Mouse (Mus musculus): ENCODE results near the gene Slc22a1. TPM values are rescaled to one million over a fixed set of nuclear protein-coding genes. Genes with fewer than 3 reads are reported as not detected.
A peak's percentile ranks its signal among the peaks of the same experiment; 100 is the strongest.
"Not testable (repeated sequence)": the region's sequence is repeated elsewhere in the genome, so short reads cannot be mapped to it uniquely, and the experiment has no call there.

Slc22a1 gene
- polyA plus RNA-seq, 1 experiment from 2014 or later = not detected

GRCm38 (mm10) chr17:12683582-12683981 lies 8.0 kb upstream of the Slc22a1 start:
- ATAC-seq (ENCODE audit: low FRiP score) = no peak
- peaks cover 76% of the 10 kb centered on the region for H3K36me3 ChIP-seq
- no peaks in the 10 kb centered on the region for H3K27me3 ChIP-seq (replicated peaks)
- H3K4me1 ChIP-seq = no peaks in the 10 kb centered on the region
- no peak overlapping the region for H3K4me2 ChIP-seq
- 95% methylated on average over 13 of the region's 13 CpGs for WGBS
- H3K9me3 ChIP-seq (replicated peaks) = no peaks in the 10 kb centered on the region
- no peak overlapping the region for H3K4me3 ChIP-seq (replicated peaks)
- H3K9ac ChIP-seq (replicated peaks) = no peak overlapping the region
- no peak overlapping the region for H3K27ac ChIP-seq (replicated peaks)

GRCm38 (mm10) chr17:12678261-12678660 lies 2.6 kb upstream of the Slc22a1 start:
- H3K4me3 ChIP-seq (replicated peaks) = no peak overlapping the region
- no peaks in the 10 kb centered on the region for H3K4me1 ChIP-seq
- peaks cover 23% of the 10 kb centered on the region for H3K36me3 ChIP-seq
- H3K27ac ChIP-seq (replicated peaks) = no peak overlapping the region
- H3K4me2 ChIP-seq = no peak overlapping the region
- no peaks in the 10 kb centered on the region for H3K9me3 ChIP-seq (replicated peaks)
- no peak overlapping the region for H3K9ac ChIP-seq (replicated peaks)
- H3K27me3 ChIP-seq (replicated peaks) = no peaks in the 10 kb centered on the region
- no peak for ATAC-seq (ENCODE audit: low FRiP score)

GRCm38 (mm10) chr17:12677139-12677538 lies 1.5 kb upstream of the Slc22a1 start:
- H3K4me3 ChIP-seq (replicated peaks) = no peak overlapping the region
- peaks cover 14% of the 10 kb centered on the region; the same call in 1 of the 2 replicates for H3K36me3 ChIP-seq
- ATAC-seq (ENCODE audit: low FRiP score) = no peak
- no peak overlapping the region for H3K9ac ChIP-seq (replicated peaks)
- no peaks in the 10 kb centered on the region for H3K27me3 ChIP-seq (replicated peaks)
- H3K4me1 ChIP-seq = no peaks in the 10 kb centered on the region
- no peaks in the 10 kb centered on the region for H3K9me3 ChIP-seq (replicated peaks)
- H3K4me2 ChIP-seq = no peak overlapping the region
- H3K27ac ChIP-seq (replicated peaks) = no peak overlapping the region

- H3K9ac ChIP-seq (replicated peaks); H3K27me3 ChIP-seq (replicated peaks); ATAC-seq (ENCODE audit: low FRiP score); H3K4me1 ChIP-seq; H3K36me3 ChIP-seq; H3K9me3 ChIP-seq (replicated peaks); H3K4me3 ChIP-seq (replicated peaks); H3K4me2 ChIP-seq; H3K27ac ChIP-seq (replicated peaks): not testable (repeated sequence)
- 91% methylated on average over 7 of the region's 7 CpGs for WGBS
These were observed 649 bp downstream of the Slc22a1 start for GRCm38 (mm10) chr17:12674980-12675379.

- WGBS = 86% methylated on average over 3 of the region's 3 CpGs
- Histone ChIP-seq H3K9ac (replicated peaks) (no peak overlapping the region), H3K36me3 (no peaks in the 10 kb centered on the region), H3K4me1 (peaks cover 6% of the 10 kb centered on the region), H3K27ac (replicated peaks) (no peak overlapping the region), H3K4me3 (replicated peaks) (no peak overlapping the region), H3K27me3 (replicated peaks) (no peaks in the 10 kb centered on the region), H3K4me2 (no peak overlapping the region), H3K9me3 (replicated peaks) (no peaks in the 10 kb centered on the region)
- no peak for ATAC-seq (ENCODE audit: low FRiP score)
These were observed 1.8 kb downstream of the Slc22a1 start for GRCm38 (mm10) chr17:12673871-12674270.

- WGBS = 80% methylated on average over 7 of the region's 7 CpGs
- ATAC-seq (ENCODE audit: low FRiP score) = no peak
- no peaks in the 10 kb centered on the region for H3K36me3 ChIP-seq
These were observed 3.3 kb downstream of the Slc22a1 start for GRCm38 (mm10) chr17:12672285-12672790.

GRCm38 (mm10) chr17:12671029-12671605 lies 4.5 kb downstream of the Slc22a1 start:
- Histone ChIP-seq H3K4me3 (replicated peaks) (no peak overlapping the region), H3K9me3 (replicated peaks) (no peaks in the 10 kb centered on the region), H3K4me1 (peaks cover 10% of the 10 kb centered on the region), H3K9ac (replicated peaks) (no peak overlapping the region), H3K27me3 (replicated peaks) (no peaks in the 10 kb centered on the region), H3K36me3 (no peaks in the 10 kb centered on the region), H3K4me2 (no peak overlapping the region), H3K27ac (replicated peaks) (no peak overlapping the region)
- ATAC-seq (ENCODE audit: low FRiP score) = no peak
- WGBS = 88% methylated on average over 5 of the region's 5 CpGs

More at GRCm38 (mm10) chr17:12672285-12672790, 3.3 kb downstream of the Slc22a1 start:
- no peak overlapping the region for H3K9ac ChIP-seq (replicated peaks)
- H3K4me1 ChIP-seq = peaks cover 10% of the 10 kb centered on the region
- H3K9me3 ChIP-seq (replicated peaks) = no peaks in the 10 kb centered on the region
- no peak overlapping the region for H3K4me2 ChIP-seq
- H3K27ac ChIP-seq (replicated peaks) = no peak overlapping the region
- no peaks in the 10 kb centered on the region for H3K27me3 ChIP-seq (replicated peaks)
- no peak overlapping the region for H3K4me3 ChIP-seq (replicated peaks)

GRCm38 (mm10) chr17:12669363-12669679 lies 6.3 kb downstream of the Slc22a1 start:
- Histone ChIP-seq H3K9me3 (replicated peaks) (no peaks in the 10 kb centered on the region), H3K4me3 (replicated peaks) (no peak overlapping the region), H3K9ac (replicated peaks) (no peak overlapping the region), H3K4me2 (no peak overlapping the region), H3K27ac (replicated peaks) (no peak overlapping the region), H3K27me3 (replicated peaks) (no peaks in the 10 kb centered on the region), H3K36me3 (no peaks in the 10 kb centered on the region), H3K4me1 (peaks cover 10% of the 10 kb centered on the region)
- ATAC-seq (ENCODE audit: low FRiP score) = no peak

- H3K4me1 ChIP-seq = peaks cover 10% of the 10 kb centered on the region
- no peak overlapping the region for H3K27ac ChIP-seq (replicated peaks)
- no peaks in the 10 kb centered on the region for H3K36me3 ChIP-seq
- 0 out of 2 replicates have a peak, but pooled peaks have one; percentile 46 for ATAC-seq (ENCODE audit: low FRiP score)
- no peaks in the 10 kb centered on the region for H3K27me3 ChIP-seq (replicated peaks)
- no peak overlapping the region for H3K9ac ChIP-seq (replicated peaks)
- no peaks in the 10 kb centered on the region for H3K9me3 ChIP-seq (replicated peaks)
- H3K4me2 ChIP-seq = no peak overlapping the region
- H3K4me3 ChIP-seq (replicated peaks) = no peak overlapping the region
- WGBS = 11% methylated on average over 7 of the region's 7 CpGs
These were observed 6.9 kb downstream of the Slc22a1 start for GRCm38 (mm10) chr17:12668478-12669362.

- peaks cover 10% of the 10 kb centered on the region for H3K4me1 ChIP-seq
- H3K27me3 ChIP-seq (replicated peaks) = no peaks in the 10 kb centered on the region
- H3K4me2 ChIP-seq = no peak overlapping the region
- H3K27ac ChIP-seq (replicated peaks) = no peak overlapping the region
- H3K9ac ChIP-seq (replicated peaks) = no peak overlapping the region
- no peak for ATAC-seq (ENCODE audit: low FRiP score)
- 79% methylated on average over 8 of the region's 8 CpGs for WGBS
- H3K4me3 ChIP-seq (replicated peaks) = no peak overlapping the region
- H3K36me3 ChIP-seq = no peaks in the 10 kb centered on the region
- no peaks in the 10 kb centered on the region for H3K9me3 ChIP-seq (replicated peaks)
These were observed 11.5 kb downstream of the Slc22a1 start for GRCm38 (mm10) chr17:12664156-12664555.

- H3K4me3 ChIP-seq (replicated peaks) = no peak overlapping the region
- no peaks in the 10 kb centered on the region for H3K36me3 ChIP-seq
- 0 out of 2 replicates have a peak, but pooled peaks cover 3% of the 10 kb centered on the region for H3K4me1 ChIP-seq
- no peak overlapping the region for H3K27ac ChIP-seq (replicated peaks)
- no peaks in the 10 kb centered on the region for H3K27me3 ChIP-seq (replicated peaks)
- ATAC-seq (ENCODE audit: low FRiP score) = 0 out of 2 replicates have a peak, but pooled peaks have one; percentile 31
- no peak overlapping the region for H3K9ac ChIP-seq (replicated peaks)
- WGBS = 71% methylated on average over 13 of the region's 13 CpGs
- H3K9me3 ChIP-seq (replicated peaks) = no peaks in the 10 kb centered on the region
- H3K4me2 ChIP-seq = no peak overlapping the region
These were observed 14.9 kb downstream of the Slc22a1 start for GRCm38 (mm10) chr17:12660572-12661260.
